In the genomic region with DNA sequence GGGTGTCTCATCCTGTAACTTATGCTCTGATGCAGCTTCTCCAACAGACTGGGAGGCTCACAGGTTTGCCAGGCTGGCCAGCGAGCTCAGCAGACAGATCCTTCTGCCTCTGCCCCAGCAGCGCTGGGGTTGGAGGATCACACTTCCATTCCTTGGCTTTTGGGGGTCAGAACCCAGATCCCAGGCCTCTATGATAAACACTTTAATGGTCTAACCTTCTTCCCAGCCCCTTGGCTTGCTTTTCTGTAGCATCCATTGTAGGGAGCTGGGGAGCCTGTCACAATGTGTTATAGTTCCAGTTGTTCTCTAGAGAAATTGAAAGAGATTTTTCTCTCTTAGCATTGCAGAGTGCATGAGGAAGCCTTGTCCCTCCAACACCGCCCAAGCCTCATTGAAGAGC, we compare ENCODE assay signal across 19 mouse cellular contexts.
DNase-seq lines count a peak whose midpoint lies in the region; ATAC-seq and TF ChIP-seq lines count a peak whose summit lies in the region.
"Had no signal": no experiment of that assay in that cellular context is flagged by ENCODE, and none has a peak within 500 bp of the region (broad histone marks: within the 10 kb centered on the region; RNA-seq: fewer than 3 reads in every experiment).

No protein-coding gene starts in this region.

- no peak overlapping the region for H3K4me3 ChIP-seq in gastrocnemius, adult 2 months
- no peak overlapping the region for H3K4me3 ChIP-seq in layer of hippocampus, adult 2 months
- H3K4me3 ChIP-seq in brown adipose tissue, adult 24 weeks (ENCODE audit: insufficient read depth, low read depth, low read length), result no peak overlapping the region
- H3K4me3 ChIP-seq in midbrain, embryonic 14.5 days (replicated peaks; ENCODE audit: low read depth, low read length), result no peak overlapping the region
- H3K4me3 ChIP-seq: forebrain, embryonic 13.5 days; heart, embryonic 12.5 days; intestine, embryonic 15.5 days; lung, embryonic 15.5 days had no signal

- no peak for DNase-seq in gastrocnemius, adult 2 months
- no peak for DNase-seq in gastrocnemius, adult 18-20 months (ENCODE audit: low spot score)
- DNase-seq in layer of hippocampus, adult 2 months (ENCODE audit: low spot score in 2 of 2), result no peak
- no peak for DNase-seq in layer of hippocampus, adult 18-20 months (ENCODE audit: low spot score in 2 of 2)
- no peak for DNase-seq in midbrain, embryonic 14.5 days
- DNase-seq in thymus, postnatal 0 days (ENCODE audit: low spot score), result no peak
- no peak for DNase-seq in gastrocnemius, postnatal 36 days
- DNase-seq: cerebellum, adult 11 months; cerebellum, postnatal 25 days; lung, postnatal 4 days; spleen, adult 18-20 months had no signal

- peak overlapping the region; percentile 50 for H3K27ac ChIP-seq in gastrocnemius, adult 2 months
- H3K27ac ChIP-seq in layer of hippocampus, adult 2 months, result peak overlapping the region; percentile 46; the same call in 1 of the 2 replicates
- H3K27ac ChIP-seq in brown adipose tissue, adult 24 weeks (replicated peaks; ENCODE audit: low read depth, low read length), result peak overlapping the region; percentile 43
- peak overlapping the region; percentile 60 for H3K27ac ChIP-seq in midbrain, embryonic 14.5 days (replicated peaks; ENCODE audit: low read depth, low read length)
- H3K27ac ChIP-seq: forebrain, embryonic 13.5 days; intestine, embryonic 15.5 days; liver, embryonic 14.5 days; lung, embryonic 15.5 days had no signal

- 85% methylated on average over 3 of the region's 3 CpGs for WGBS in midbrain, embryonic 14.5 days

- ATAC-seq in midbrain, embryonic 14.5 days (ENCODE audit: low FRiP score, low TSS enrichment), result no peak
- ATAC-seq: activated CD4-positive, CD25-positive, alpha-beta regulatory T cell, adult 4 months; intestine, embryonic 15.5 days had no signal

- no peak overlapping the region for H3K9ac ChIP-seq in midbrain, embryonic 14.5 days (replicated peaks; ENCODE audit: low read length)
- H3K9ac ChIP-seq: forebrain, embryonic 13.5 days; heart, embryonic 12.5 days; intestine, embryonic 15.5 days; liver, embryonic 14.5 days; lung, embryonic 15.5 days had no signal

- no peaks in the 10 kb centered on the region for H3K27me3 ChIP-seq in midbrain, embryonic 14.5 days (ENCODE audit: control insufficient read depth, insufficient read depth, low read length)
- H3K27me3 ChIP-seq: forebrain, embryonic 13.5 days; heart, embryonic 12.5 days; intestine, embryonic 15.5 days; lung, embryonic 15.5 days had no signal

- no peaks in the 10 kb centered on the region for H3K9me3 ChIP-seq in midbrain, embryonic 14.5 days (ENCODE audit: control insufficient read depth, low read length)
- H3K9me3 ChIP-seq: forebrain, embryonic 13.5 days; heart, embryonic 12.5 days; intestine, embryonic 15.5 days; lung, embryonic 15.5 days had no signal

- no peak overlapping the region for H3K4me2 ChIP-seq in midbrain, embryonic 14.5 days (ENCODE audit: low read length)
- H3K4me2 ChIP-seq: heart, embryonic 12.5 days; intestine, embryonic 15.5 days; lung, embryonic 15.5 days had no signal

- no peaks in the 10 kb centered on the region for H3K36me3 ChIP-seq in midbrain, embryonic 14.5 days (ENCODE audit: control insufficient read depth, insufficient read depth, low read length)
- H3K36me3 ChIP-seq: G1E; heart, embryonic 12.5 days; intestine, embryonic 15.5 days; lung, embryonic 15.5 days had no signal

- intact Hi-C loops in gastrocnemius, adult 2 months (cut with DNase I), result no loop called here
- intact Hi-C loops in gastrocnemius, postnatal 36 days (cut with DNase I), result no loop called here

- peaks cover 2% of the 10 kb centered on the region; the same call in 1 of the 2 replicates for H3K4me1 ChIP-seq in brown adipose tissue, adult 24 weeks (ENCODE audit: control insufficient read depth, insufficient read depth, insufficient read length, low read length)
- H3K4me1 ChIP-seq in midbrain, embryonic 14.5 days (ENCODE audit: control insufficient read depth, insufficient read depth, low read length), result peaks cover 16% of the 10 kb centered on the region
- H3K4me1 ChIP-seq: heart, embryonic 12.5 days; intestine, embryonic 15.5 days; lung, embryonic 15.5 days had no signal

- no peak for TF ChIP-seq CTCF in gastrocnemius, adult 2 months (IDR thresholded peaks at IDR 0.05)
- TF ChIP-seq CTCF in layer of hippocampus, adult 2 months (conservative IDR thresholded peaks at IDR 0.05), result no peak
